Mouse (Mus musculus): ENCODE measurements around the gene Tspan2. TPM values are rescaled to one million over a fixed set of nuclear protein-coding genes. Genes with fewer than 3 reads are reported as not detected.

Gene Tspan2
- 0.61 and 2.1 TPM in 2 replicates for polyA plus RNA-seq (2012; ENCODE audit: low replicate concordance)

GRCm38 (mm10) chr3:102734313-102735030, at the start of gene Tspan2:
Gene Tspan2, plus strand, starts transcription at chr3:102734529.

GRCm38 (mm10) chr3:102782618-102783017, 48.3 kb downstream of the Tspan2 start, which contains the start of gene Tshb:
Gene Tshb, minus strand, starts transcription at chr3:102782718.

Other genes with a start within 250 kb of the Tspan2 start
- not detected in 2 replicates for gene Tshb, start 48.2 kb downstream of the Tspan2 start, polyA plus RNA-seq (2012; ENCODE audit: low replicate concordance)
- gene Sycp1, start 201.6 kb downstream of the Tspan2 start, polyA plus RNA-seq (2012; ENCODE audit: low replicate concordance) = not detected in 2 replicates
- gene Nr1h5, start 229.6 kb downstream of the Tspan2 start, polyA plus RNA-seq (2012; ENCODE audit: low replicate concordance) = not detected in 2 replicates